Mouse (Mus musculus): ENCODE data around the gene Uap1. TPM values are rescaled to one million over a fixed set of nuclear protein-coding genes. Genes with fewer than 3 reads are reported as not detected.
"Not testable (repeated sequence)": the region's sequence is repeated elsewhere in the genome, so short reads cannot be mapped to it uniquely, and the experiment has no call there.

Uap1 gene
- polyA plus RNA-seq, 1 experiment from 2014 or later, result 72.9 TPM

DNA sequence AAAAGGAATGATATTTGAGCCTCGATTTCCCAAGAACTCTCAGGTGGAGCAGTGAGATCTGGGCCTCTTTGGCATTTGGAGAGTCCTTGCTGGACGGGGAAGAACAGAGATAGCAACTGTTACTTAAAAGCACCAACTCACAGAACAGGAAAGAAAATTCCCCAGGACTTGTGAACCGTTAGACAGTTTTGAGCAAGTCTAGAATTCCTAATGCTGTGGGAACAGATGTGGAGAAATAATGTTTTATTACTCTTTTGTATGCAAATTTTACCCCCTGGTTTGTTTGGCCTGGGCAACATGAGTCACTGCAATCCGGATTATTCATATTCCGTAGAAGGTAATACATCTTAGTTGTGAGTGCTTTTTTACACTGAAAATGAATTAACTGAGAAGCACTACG is 61.1 kb downstream of the Uap1 start:
- Histone ChIP-seq H3K4me3 (ENCODE audit: low read depth, low read length) (no peak overlapping the region), H3K9me3 (ENCODE audit: control insufficient read depth, low read length) (no peaks in the 10 kb centered on the region), H3K4me1 (ENCODE audit: control insufficient read depth, insufficient read depth, low read length) (peaks cover 16% of the 10 kb centered on the region), H3K27ac (replicated peaks; ENCODE audit: low read depth, low read length) (no peak overlapping the region), H3K9ac (ENCODE audit: low read depth, low read length) (no peak overlapping the region), H3K4me2 (ENCODE audit: low read depth, low read length) (no peak overlapping the region), H3K27me3 (replicated peaks; ENCODE audit: control insufficient read depth, insufficient read depth, low read length) (no peaks in the 10 kb centered on the region), H3K36me3 (ENCODE audit: control insufficient read depth, insufficient read depth, low read length) (no peaks in the 10 kb centered on the region)
- ATAC-seq (ENCODE audit: low read depth) (no peak), DNase-seq (ENCODE audit: low spot score) (no peak)
- WGBS, result 65% methylated on average over 6 of the region's 6 CpGs

DNA sequence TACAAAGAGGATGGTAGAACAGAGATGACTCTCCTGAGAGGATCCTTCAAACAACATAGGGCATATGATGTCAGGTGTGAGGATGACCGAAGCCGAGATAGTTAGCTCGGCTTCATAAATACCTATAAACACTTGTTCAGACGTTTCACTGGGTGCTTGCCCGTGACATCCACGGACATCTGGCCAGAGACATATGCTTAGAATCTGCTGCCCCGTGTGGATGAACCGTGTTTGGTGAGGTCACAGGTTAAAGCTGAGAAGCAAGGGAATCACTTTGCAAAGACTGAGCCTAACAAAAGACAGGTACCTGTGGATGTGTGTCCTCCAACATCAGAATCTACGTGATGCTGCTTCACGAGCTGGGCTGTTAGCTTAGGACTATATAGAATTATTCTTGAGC is 62.5 kb downstream of the Uap1 start:
- WGBS, result 77% methylated on average over 10 of the region's 10 CpGs

GRCm38 (mm10) chr1:170111651-170112226 is 63.0 kb downstream of the Uap1 start:
- DNase-seq (ENCODE audit: low spot score), result no peak
- H3K4me3 ChIP-seq (ENCODE audit: low read depth, low read length), result peak overlapping the region; percentile 56
- H3K9ac ChIP-seq (ENCODE audit: low read depth, low read length), result peak overlapping the region; percentile 73

More for the DNA sequence above, 62.5 kb downstream of the Uap1 start:
- Histone ChIP-seq H3K9me3 (ENCODE audit: control insufficient read depth, low read length) (no peaks in the 10 kb centered on the region), H3K27ac (replicated peaks; ENCODE audit: low read depth, low read length) (peak overlapping the region; percentile 99; the same call in 1 of the 2 replicates), H3K27me3 (replicated peaks; ENCODE audit: control insufficient read depth, insufficient read depth, low read length) (no peaks in the 10 kb centered on the region), H3K4me3 (ENCODE audit: low read depth, low read length) (no peak overlapping the region), H3K9ac (ENCODE audit: low read depth, low read length) (no peak overlapping the region), H3K36me3 (ENCODE audit: control insufficient read depth, insufficient read depth, low read length) (no peaks in the 10 kb centered on the region), H3K4me1 (ENCODE audit: control insufficient read depth, insufficient read depth, low read length) (peaks cover 29% of the 10 kb centered on the region), H3K4me2 (ENCODE audit: low read depth, low read length) (peak overlapping the region; percentile 70; the same call in 1 of the 2 replicates)
- DNase-seq (ENCODE audit: low spot score) (no peak), ATAC-seq (ENCODE audit: low read depth) (no peak)

DNA sequence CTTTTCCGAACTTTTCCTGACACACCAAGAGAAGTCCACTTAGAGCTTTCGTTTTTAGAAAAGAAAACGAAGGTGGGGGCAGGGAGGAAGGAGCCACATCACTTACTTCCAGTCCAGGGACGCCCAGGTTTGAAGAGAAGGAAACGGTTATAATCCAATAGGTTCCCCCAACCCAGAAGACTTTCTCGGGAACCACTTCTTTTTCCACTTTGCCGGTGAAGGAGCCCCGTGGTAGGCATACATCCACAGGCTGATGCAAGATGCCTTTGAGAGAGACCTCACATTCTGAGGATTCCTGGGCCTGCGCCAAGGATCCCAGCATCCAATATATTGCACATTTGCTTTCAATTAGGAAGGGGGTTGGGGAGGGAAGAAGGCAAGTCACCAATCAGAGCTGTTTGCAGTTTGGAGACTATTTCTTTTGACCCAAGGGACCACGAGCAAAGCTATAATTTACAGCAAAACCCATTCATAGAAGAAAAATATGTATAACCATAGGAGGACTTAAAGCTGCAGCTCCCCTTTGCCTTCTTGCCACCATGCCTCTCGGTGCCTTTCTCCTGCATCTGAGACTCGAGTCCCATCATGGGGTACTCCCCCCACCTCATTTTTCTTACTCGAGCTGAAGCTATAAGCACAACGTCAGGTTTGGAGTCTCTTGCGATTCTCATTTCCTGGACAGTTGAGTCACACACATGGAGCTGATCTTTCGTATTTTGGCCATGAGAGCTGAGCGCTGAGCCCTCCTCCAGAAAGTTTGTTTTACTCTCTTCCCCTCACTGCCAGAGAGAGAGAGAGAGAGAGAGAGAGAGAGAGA is 64.0 kb downstream of the Uap1 start, which contains the start of gene Ddr2:
Gene Ddr2 (minus strand): TSS at position 247 of the 817 bp plus-strand sequence.
- peak within 1 kb of the TSS; percentile 56 for H3K4me3 ChIP-seq (ENCODE audit: low read depth, low read length)
- peak; percentile 97 for DNase-seq (ENCODE audit: low spot score)
- H3K27me3 ChIP-seq (replicated peaks; ENCODE audit: control insufficient read depth, insufficient read depth, low read length), result no peaks in the 10 kb centered on the region
- H3K9ac ChIP-seq (ENCODE audit: low read depth, low read length), result peak within 1 kb of the TSS; percentile 73
- H3K4me2 ChIP-seq (ENCODE audit: low read depth, low read length), result peak within 1 kb of the TSS; percentile 70
- peak; percentile 92 for ATAC-seq (ENCODE audit: low read depth)
- WGBS, result 21% methylated on average over 17 of the region's 17 CpGs
- peak within 1 kb of the TSS; percentile 99 for H3K27ac ChIP-seq (replicated peaks; ENCODE audit: low read depth, low read length)
- no peaks in the 10 kb centered on the region for H3K36me3 ChIP-seq (ENCODE audit: control insufficient read depth, insufficient read depth, low read length)
- no peaks in the 10 kb centered on the region for H3K9me3 ChIP-seq (ENCODE audit: control insufficient read depth, low read length)
- peaks cover 31% of the 10 kb centered on the region for H3K4me1 ChIP-seq (ENCODE audit: control insufficient read depth, insufficient read depth, low read length)

More at GRCm38 (mm10) chr1:170111651-170112226, 63.0 kb downstream of the Uap1 start:
- no peak for ATAC-seq (ENCODE audit: low read depth)
- Histone ChIP-seq H3K4me1 (ENCODE audit: control insufficient read depth, insufficient read depth, low read length) (peaks cover 31% of the 10 kb centered on the region), H3K4me2 (ENCODE audit: low read depth, low read length) (peak overlapping the region; percentile 70), H3K36me3 (ENCODE audit: control insufficient read depth, insufficient read depth, low read length) (no peaks in the 10 kb centered on the region), H3K27me3 (replicated peaks; ENCODE audit: control insufficient read depth, insufficient read depth, low read length) (no peaks in the 10 kb centered on the region), H3K27ac (replicated peaks; ENCODE audit: low read depth, low read length) (peak overlapping the region; percentile 99), H3K9me3 (ENCODE audit: control insufficient read depth, low read length) (no peaks in the 10 kb centered on the region)
- 59% methylated on average over 16 of the region's 16 CpGs for WGBS

DNA sequence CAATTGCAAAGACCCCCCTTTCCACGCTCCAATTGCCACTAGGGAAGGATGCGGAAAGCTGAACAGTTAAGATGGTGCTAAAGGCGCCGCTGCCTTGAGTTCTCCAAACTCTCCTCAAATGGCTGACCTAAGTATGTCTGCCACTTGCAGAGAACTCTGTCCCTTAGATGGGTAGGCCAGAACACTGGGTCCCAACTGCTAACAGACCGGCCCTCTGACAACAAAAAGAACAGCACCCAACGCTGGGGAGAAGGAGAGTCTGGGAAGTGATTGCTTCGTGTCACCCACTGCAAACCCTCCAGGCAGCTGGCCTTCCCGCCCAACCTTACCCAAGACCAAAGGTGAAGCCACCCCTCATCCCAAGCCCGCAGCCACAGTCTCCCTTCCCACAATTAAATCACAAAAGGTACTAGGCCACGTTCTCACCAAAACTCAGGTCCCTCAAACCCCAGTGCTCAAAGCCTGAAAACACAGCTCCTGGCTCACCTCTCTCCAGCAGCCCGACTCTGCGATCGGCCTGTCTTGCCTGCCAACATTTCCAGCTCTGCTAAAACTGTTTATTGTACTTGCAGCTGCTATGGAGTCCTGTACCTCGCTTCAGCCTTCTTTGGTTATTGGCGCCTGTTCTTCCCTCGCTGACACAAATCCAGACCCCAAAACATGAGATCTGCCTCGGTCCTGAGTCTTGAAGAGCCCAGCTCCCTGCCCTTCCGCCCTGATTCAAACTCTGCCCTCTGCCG is 64.8 kb downstream of the Uap1 start:
- ATAC-seq (ENCODE audit: low read depth) (peak; percentile 62), DNase-seq (ENCODE audit: low spot score) (peak; percentile 64)
- Histone ChIP-seq H3K27me3 (replicated peaks; ENCODE audit: control insufficient read depth, insufficient read depth, low read length) (no peaks in the 10 kb centered on the region), H3K36me3 (ENCODE audit: control insufficient read depth, insufficient read depth, low read length) (no peaks in the 10 kb centered on the region), H3K9me3 (ENCODE audit: control insufficient read depth, low read length) (no peaks in the 10 kb centered on the region), H3K9ac (ENCODE audit: low read depth, low read length) (peak overlapping the region; percentile 73), H3K27ac (replicated peaks; ENCODE audit: low read depth, low read length) (peak overlapping the region; percentile 99), H3K4me3 (ENCODE audit: low read depth, low read length) (peak overlapping the region; percentile 56), H3K4me1 (ENCODE audit: control insufficient read depth, insufficient read depth, low read length) (peaks cover 31% of the 10 kb centered on the region), H3K4me2 (ENCODE audit: low read depth, low read length) (peak overlapping the region; percentile 70)
- 31% methylated on average over 18 of the region's 19 CpGs for WGBS

GRCm38 (mm10) chr1:170102814-170103213 is 71.9 kb downstream of the Uap1 start:
- not testable (repeated sequence) for DNase-seq (ENCODE audit: low spot score)

More at GRCm38 (mm10) chr1:170102814-170103213, 71.9 kb downstream of the Uap1 start:
- H3K36me3 ChIP-seq (ENCODE audit: control insufficient read depth, insufficient read depth, low read length); H3K27ac ChIP-seq (replicated peaks; ENCODE audit: low read depth, low read length); H3K27me3 ChIP-seq (replicated peaks; ENCODE audit: control insufficient read depth, insufficient read depth, low read length); H3K9me3 ChIP-seq (ENCODE audit: control insufficient read depth, low read length); H3K9ac ChIP-seq (ENCODE audit: low read depth, low read length); H3K4me3 ChIP-seq (ENCODE audit: low read depth, low read length); ATAC-seq (ENCODE audit: low read depth); H3K4me2 ChIP-seq (ENCODE audit: low read depth, low read length); H3K4me1 ChIP-seq (ENCODE audit: control insufficient read depth, insufficient read depth, low read length): not testable (repeated sequence)
- 90% methylated on average over 6 of the region's 6 CpGs for WGBS

Other genes with a start within 250 kb of the Uap1 start
- gene Ccdc190, start 246.3 kb downstream of the Uap1 start, polyA plus RNA-seq (2014; fragmentation: Nextera tagmentation; extraction: Ambion mirVana), result 0.42 and 0.50 TPM in 2 replicates
- 13.9 and 18.0 TPM in 2 replicates for gene Hsd17b7, start 205.7 kb downstream of the Uap1 start, polyA plus RNA-seq (2014; fragmentation: Nextera tagmentation; extraction: Ambion mirVana)
- gene Ddr2, start 64.2 kb downstream of the Uap1 start, polyA plus RNA-seq (2014; fragmentation: Nextera tagmentation; extraction: Ambion mirVana), result 85.2 and 94.0 TPM in 2 replicates
- 10.1 and 11.2 TPM in 2 replicates for gene Uhmk1, start 40.4 kb upstream of the Uap1 start, polyA plus RNA-seq (2014; fragmentation: Nextera tagmentation; extraction: Ambion mirVana)
- not detected in 2 replicates for gene Sh2d1b2, start 57.8 kb upstream of the Uap1 start, polyA plus RNA-seq (2014; fragmentation: Nextera tagmentation; extraction: Ambion mirVana)
- 0.13 and 0.15 TPM in 2 replicates for gene Sh2d1b1, start 102.4 kb upstream of the Uap1 start, polyA plus RNA-seq (2014; fragmentation: Nextera tagmentation; extraction: Ambion mirVana)
- gene Gm7694, start 131.4 kb upstream of the Uap1 start, polyA plus RNA-seq (2014; fragmentation: Nextera tagmentation; extraction: Ambion mirVana), result 2.9 and 3.0 TPM in 2 replicates
- gene Spata46, start 133.8 kb upstream of the Uap1 start, polyA plus RNA-seq (2014; fragmentation: Nextera tagmentation; extraction: Ambion mirVana), result 0.24 and 1.5 TPM in 2 replicates

All from embryonic facial prominence, embryonic 14.5 days (tissue).